Mouse (Mus musculus) megakaryocyte, embryonic 14.5 days (primary cell): ENCODE measurements at regions not wholly inside any gene's neighbourhood (a gene's known extent, or its start where the extent isn't known, plus 50 kb on each side); places are given as distances from the start of the nearest gene placed in this dataset.
A peak's percentile ranks its signal among the peaks of the same experiment; 100 is the strongest.

Experiments used
- H3K27me3 ChIP-seq: replicated peaks from 2 replicates; pipeline ENCODE3; 2012; ENCODE audit warnings: inconsistent platforms
- H3K36me3 ChIP-seq: replicated peaks from 2 replicates; pipeline ENCODE3; 2012; ENCODE audit warnings: low read length, inconsistent platforms, mixed read lengths
- H3K4me1 ChIP-seq: 2 replicates; pipeline ENCODE4 v1.6.1; 2012; ENCODE audit warnings: inconsistent platforms
- H3K4me3 ChIP-seq: replicated peaks from 2 replicates; pipeline ENCODE3; 2012; ENCODE audit warnings: moderate library complexity, mild to moderate bottlenecking, inconsistent platforms
- H3K9me3 ChIP-seq: 2 replicates; pipeline ENCODE4 v1.6.1; 2012; ENCODE audit warnings: inconsistent platforms
- FLI1 ChIP-seq: IDR thresholded peaks from 2 replicates; pipeline ENCODE4 v1.6.1; 2012; ENCODE audit warnings: low read length, inconsistent platforms, mixed read lengths
- GATA1 ChIP-seq: IDR thresholded peaks from 3 replicates; pipeline ENCODE4 v1.6.1; 2012; ENCODE audit warnings: mixed read lengths, low read length, inconsistent platforms, borderline replicate concordance

- Histone ChIP-seq H3K4me1 (peaks cover 13% of the 10 kb centered on the region), H3K36me3 (no peaks in the 10 kb centered on the region), H3K9me3 (no peaks in the 10 kb centered on the region)
Measured at GRCm38 (mm10) chr1:193449394-193450103, 79.5 kb upstream of the Camk1g start.

DNA sequence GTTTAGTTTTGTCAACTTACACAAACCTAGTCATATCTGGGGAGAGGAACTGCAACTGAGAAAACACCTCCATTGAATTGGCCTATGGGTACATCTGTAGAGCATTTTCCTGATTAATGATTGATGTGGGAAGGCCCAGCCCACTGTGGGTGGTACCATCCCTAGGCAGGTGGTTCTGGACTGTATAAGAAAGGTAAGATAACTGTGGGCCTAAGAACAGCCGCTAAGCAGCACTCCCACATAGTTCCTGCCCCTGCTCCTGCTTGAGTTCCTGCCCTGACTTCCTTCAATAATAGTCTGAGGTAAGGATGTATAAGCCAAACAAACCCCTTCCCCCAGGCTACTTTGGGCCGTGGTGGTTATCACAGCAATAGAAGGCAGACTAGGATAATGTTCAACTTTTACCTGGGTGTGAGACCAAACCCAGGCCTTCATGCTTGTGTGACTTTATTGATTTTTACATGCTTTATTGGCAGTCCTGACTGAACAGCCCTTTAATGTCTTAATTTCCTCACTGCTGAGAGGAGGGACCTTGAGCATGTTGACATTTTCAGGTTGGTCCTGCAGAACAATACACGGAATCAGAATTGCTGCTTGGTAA, 78.8 kb upstream of the Camk1g start:
- Histone ChIP-seq H3K4me3 (no peak overlapping the region), H3K27me3 (peaks cover 3% of the 10 kb centered on the region), H3K4me1 (peaks cover 18% of the 10 kb centered on the region), H3K9me3 (no peaks in the 10 kb centered on the region), H3K36me3 (no peaks in the 10 kb centered on the region)
- TF ChIP-seq FLI1 (no peak), GATA1 (no peak)

More at GRCm38 (mm10) chr1:193449394-193450103, 79.5 kb upstream of the Camk1g start:
- Histone ChIP-seq H3K4me3 (peak overlapping the region; percentile 31), H3K27me3 (peaks cover 3% of the 10 kb centered on the region)
- TF ChIP-seq GATA1 (no peak), FLI1 (no peak)

GRCm38 (mm10) chr1:193447647-193448046, 77.5 kb upstream of the Camk1g start:
- H3K36me3 ChIP-seq, result no peaks in the 10 kb centered on the region
- no peaks in the 10 kb centered on the region for H3K9me3 ChIP-seq
- H3K27me3 ChIP-seq, result no peaks in the 10 kb centered on the region
- TF ChIP-seq FLI1, result no peak
- no peak for TF ChIP-seq GATA1
- H3K4me3 ChIP-seq, result no peak overlapping the region
- H3K4me1 ChIP-seq, result peaks cover 20% of the 10 kb centered on the region

DNA sequence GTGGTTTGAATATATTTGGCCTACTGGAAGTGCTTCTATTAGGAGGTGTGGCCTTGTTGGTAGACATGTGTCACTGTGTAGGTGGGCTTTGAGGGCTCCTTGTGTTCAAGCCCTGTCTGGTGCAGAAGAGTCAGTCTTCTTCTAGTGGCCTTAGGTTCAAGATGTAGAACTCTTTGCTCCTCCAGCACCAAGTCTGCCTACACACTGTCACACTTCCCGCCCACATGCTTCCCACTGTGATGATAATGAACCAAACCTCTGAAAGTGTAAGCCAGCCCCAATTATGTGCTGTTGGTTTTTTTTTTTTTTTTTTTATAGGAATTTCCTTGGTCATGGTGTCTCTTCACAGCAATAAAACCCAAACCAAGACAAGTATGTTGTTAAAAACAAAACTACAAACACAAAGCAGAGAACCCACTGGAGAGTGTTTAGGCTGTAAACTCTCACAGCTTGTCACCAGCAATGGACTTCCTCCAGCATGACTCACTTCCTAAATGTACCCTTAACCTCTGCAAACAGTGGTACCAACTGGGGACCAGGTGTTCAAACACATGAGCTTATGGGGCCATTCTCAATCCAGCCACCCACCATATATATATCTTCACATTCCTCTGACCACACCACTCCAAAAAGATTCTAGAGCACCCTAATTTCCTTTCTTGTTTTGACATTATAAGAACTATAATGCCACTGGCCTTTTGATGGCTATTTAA, 74.0 kb upstream of the Camk1g start:
- no peaks in the 10 kb centered on the region for H3K36me3 ChIP-seq
- peaks cover 14% of the 10 kb centered on the region for H3K4me1 ChIP-seq
- H3K4me3 ChIP-seq, result no peak overlapping the region
- H3K9me3 ChIP-seq, result no peaks in the 10 kb centered on the region
- H3K27me3 ChIP-seq, result no peaks in the 10 kb centered on the region
- no peak for TF ChIP-seq FLI1

DNA sequence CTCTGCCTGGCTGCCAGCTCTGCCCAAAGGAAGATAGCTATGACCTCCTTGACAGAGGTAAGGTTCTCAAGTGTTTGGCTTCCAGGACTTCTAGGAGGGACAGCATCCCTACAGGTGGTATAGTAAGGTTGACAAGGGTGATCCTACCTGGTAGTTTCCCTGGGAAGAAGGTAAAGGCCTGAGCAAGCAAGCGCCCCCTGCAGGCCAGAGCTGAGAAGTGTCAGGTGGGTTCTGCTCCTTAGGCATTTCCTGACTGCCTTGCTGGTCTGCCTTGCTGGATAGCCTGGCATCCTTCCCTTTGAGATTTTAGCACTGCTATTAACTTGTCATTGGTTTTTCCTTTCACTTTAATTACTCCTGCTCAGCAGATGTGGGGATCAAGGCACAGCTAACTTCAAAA, 70.4 kb upstream of the Camk1g start:
- no peaks in the 10 kb centered on the region for H3K9me3 ChIP-seq
- H3K4me3 ChIP-seq, result no peak overlapping the region
- peaks cover 13% of the 10 kb centered on the region for H3K4me1 ChIP-seq
- H3K27me3 ChIP-seq, result peaks cover 8% of the 10 kb centered on the region
- TF ChIP-seq GATA1 (no peak), FLI1 (no peak)
- H3K36me3 ChIP-seq, result no peaks in the 10 kb centered on the region

DNA sequence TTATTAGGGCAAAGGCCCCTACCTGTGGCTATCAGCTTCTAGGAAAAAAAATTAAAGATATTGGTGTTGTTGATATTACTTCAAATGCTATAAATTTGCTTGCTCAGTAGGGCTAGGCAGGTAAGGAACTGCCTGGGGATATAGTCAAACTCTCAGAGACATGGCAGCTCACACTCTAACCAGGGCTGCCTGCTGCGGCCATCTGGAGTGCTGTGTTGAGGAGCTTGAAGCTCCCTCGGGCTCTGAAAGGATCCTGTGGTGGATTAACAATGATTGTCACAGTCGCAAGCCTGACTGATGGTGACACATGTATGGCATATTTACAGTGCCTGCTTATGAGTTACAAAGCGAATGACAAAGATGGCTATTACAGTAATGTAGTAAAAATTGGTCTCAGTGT, 64.2 kb upstream of the Camk1g start:
- H3K9me3 ChIP-seq, result no peaks in the 10 kb centered on the region
- peaks cover 14% of the 10 kb centered on the region for H3K27me3 ChIP-seq

GRCm38 (mm10) chr1:193433493-193434021, 63.5 kb upstream of the Camk1g start:
- Histone ChIP-seq H3K4me1 (no peaks in the 10 kb centered on the region), H3K27me3 (peaks cover 12% of the 10 kb centered on the region), H3K9me3 (no peaks in the 10 kb centered on the region), H3K4me3 (no peak overlapping the region), H3K36me3 (no peaks in the 10 kb centered on the region)
- TF ChIP-seq FLI1 (no peak), GATA1 (no peak)

More for the DNA sequence above, 64.2 kb upstream of the Camk1g start:
- Histone ChIP-seq H3K36me3 (no peaks in the 10 kb centered on the region), H3K4me3 (no peak overlapping the region), H3K4me1 (no peaks in the 10 kb centered on the region)
- TF ChIP-seq FLI1, result no peak

- no peaks in the 10 kb centered on the region for H3K36me3 ChIP-seq
- H3K27me3 ChIP-seq, result peaks cover 13% of the 10 kb centered on the region
- H3K4me3 ChIP-seq, result no peak overlapping the region
- no peaks in the 10 kb centered on the region for H3K9me3 ChIP-seq
- no peaks in the 10 kb centered on the region for H3K4me1 ChIP-seq
- TF ChIP-seq GATA1 (no peak), FLI1 (no peak)
Measured at GRCm38 (mm10) chr1:193430231-193430630, 60.1 kb upstream of the Camk1g start.

DNA sequence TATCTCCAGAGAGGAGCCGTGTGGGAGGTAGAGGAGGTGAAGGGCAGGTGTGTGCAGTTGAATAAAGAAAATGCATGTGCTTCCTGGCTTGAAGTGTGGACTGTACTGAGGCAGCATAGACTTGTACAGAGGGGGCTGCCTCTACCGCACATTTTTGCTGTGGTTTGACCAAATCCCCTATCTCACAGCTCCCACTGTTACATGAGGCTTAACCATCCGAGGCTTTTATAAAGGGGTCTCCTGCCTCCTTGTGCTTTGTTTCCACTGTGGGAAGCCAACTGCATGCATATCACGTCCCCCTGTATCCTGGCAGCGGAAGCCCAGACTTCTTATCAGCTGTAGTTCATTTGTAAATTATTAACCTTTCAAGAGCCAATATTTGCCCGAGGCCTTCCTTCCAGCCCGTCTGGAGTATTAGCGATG, 53.6 kb upstream of the Camk1g start:
- TF ChIP-seq FLI1 (no peak), GATA1 (no peak)

DNA sequence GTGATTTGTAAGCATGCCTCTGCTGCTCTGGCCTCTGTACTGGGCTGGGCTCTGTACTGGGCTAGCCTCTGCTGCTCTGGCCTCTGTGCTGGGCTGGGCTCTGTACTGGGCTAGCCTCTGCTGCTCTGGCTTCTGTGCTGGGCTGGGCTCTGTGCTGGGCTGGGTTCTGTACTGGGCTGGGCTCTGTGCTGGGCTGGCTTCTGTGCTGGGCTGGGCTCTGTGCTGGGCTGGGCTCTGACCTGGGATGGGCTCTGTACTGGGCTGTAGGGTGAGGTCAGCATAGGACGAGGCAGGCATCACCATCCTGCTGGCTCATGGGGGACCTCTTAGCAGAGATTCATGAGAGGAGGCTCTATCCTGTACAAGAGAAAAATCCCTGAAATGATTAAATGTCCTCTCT, 52.8 kb upstream of the Camk1g start:
- H3K4me3 ChIP-seq, result no peak overlapping the region
- no peaks in the 10 kb centered on the region for H3K9me3 ChIP-seq
- peaks cover 9% of the 10 kb centered on the region for H3K27me3 ChIP-seq
- H3K36me3 ChIP-seq, result no peaks in the 10 kb centered on the region
- no peak for TF ChIP-seq GATA1
- no peak for TF ChIP-seq FLI1
- H3K4me1 ChIP-seq, result peaks cover 19% of the 10 kb centered on the region

More for the DNA sequence above, 53.6 kb upstream of the Camk1g start:
- no peaks in the 10 kb centered on the region for H3K9me3 ChIP-seq
- peaks cover 9% of the 10 kb centered on the region for H3K27me3 ChIP-seq
- H3K36me3 ChIP-seq, result no peaks in the 10 kb centered on the region
- H3K4me1 ChIP-seq, result peaks cover 14% of the 10 kb centered on the region
- no peak overlapping the region for H3K4me3 ChIP-seq
